Mouse (Mus musculus): ENCODE results near the gene Slc40a1. TPM values are rescaled to one million over a fixed set of nuclear protein-coding genes. Genes with fewer than 3 reads are reported as not detected.

Slc40a1 gene
- polyA plus RNA-seq, 1 experiment from 2014 or later = 90.9 TPM

DNA sequence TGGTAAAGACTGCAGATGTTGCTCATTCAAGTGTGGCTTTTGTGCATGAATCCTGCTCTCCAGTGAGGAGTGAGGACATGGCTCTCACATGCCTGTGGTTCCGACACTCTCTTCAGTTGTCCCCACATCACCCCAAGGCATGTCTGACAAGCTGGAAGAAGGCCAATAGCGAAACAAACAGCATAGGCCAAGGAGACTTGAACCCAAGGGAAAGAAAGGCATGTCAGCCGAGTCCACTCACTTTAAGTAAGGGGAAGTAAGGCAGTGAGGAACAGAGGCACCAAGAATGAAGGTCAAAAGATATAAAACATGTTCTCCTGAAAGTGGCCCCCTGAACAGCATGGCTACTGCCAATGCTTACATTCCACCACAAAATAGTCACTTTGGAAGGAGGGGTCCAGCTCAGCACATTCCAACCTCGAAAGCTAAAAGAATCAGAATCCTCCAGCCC lies 61.7 kb downstream of the Slc40a1 start:
- Histone ChIP-seq H3K9ac (no peak overlapping the region), H3K36me3 (no peaks in the 10 kb centered on the region), H3K9me3 (replicated peaks) (peaks cover 3% of the 10 kb centered on the region; the same call in 1 of the 2 replicates), H3K4me2 (no peak overlapping the region), H3K4me1 (replicated peaks) (peaks cover 20% of the 10 kb centered on the region), H3K4me3 (replicated peaks) (no peak overlapping the region), H3K27ac (no peak overlapping the region), H3K27me3 (no peaks in the 10 kb centered on the region)
- DNase-seq (no peak), ATAC-seq (ENCODE audit: low read depth) (no peak)
- 59% methylated on average over 4 of the region's 4 CpGs for WGBS (ENCODE audit: insufficient replicate concordance)

DNA sequence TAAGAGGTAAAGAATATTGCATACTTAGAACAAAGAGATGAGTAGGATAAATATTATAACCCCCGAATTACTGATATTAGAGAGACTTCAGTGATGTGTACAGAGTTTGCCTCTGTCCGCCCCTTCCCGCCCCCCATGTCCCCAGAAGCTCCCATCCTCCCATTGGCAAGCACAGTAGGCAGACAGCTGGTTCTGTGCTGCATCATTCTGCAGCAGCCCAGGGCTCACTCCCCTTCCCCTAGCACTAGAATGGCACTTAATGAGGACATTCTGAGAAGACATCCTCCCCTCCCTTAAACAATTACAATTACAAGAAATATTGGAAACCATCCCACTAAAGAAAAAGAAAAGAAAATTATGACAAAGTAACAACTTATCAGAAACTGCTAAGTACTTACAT lies 62.7 kb downstream of the Slc40a1 start:
- H3K9ac ChIP-seq = no peak overlapping the region
- H3K4me3 ChIP-seq (replicated peaks) = no peak overlapping the region
- no peaks in the 10 kb centered on the region for H3K36me3 ChIP-seq
- no peak for ATAC-seq (ENCODE audit: low read depth)
- no peak for DNase-seq
- 72% methylated on average over 3 of the region's 3 CpGs for WGBS (ENCODE audit: insufficient replicate concordance)
- peaks cover 3% of the 10 kb centered on the region; the same call in 1 of the 2 replicates for H3K9me3 ChIP-seq (replicated peaks)
- no peak overlapping the region for H3K4me2 ChIP-seq
- peaks cover 20% of the 10 kb centered on the region for H3K4me1 ChIP-seq (replicated peaks)
- H3K27ac ChIP-seq = no peak overlapping the region
- H3K27me3 ChIP-seq = no peaks in the 10 kb centered on the region

DNA sequence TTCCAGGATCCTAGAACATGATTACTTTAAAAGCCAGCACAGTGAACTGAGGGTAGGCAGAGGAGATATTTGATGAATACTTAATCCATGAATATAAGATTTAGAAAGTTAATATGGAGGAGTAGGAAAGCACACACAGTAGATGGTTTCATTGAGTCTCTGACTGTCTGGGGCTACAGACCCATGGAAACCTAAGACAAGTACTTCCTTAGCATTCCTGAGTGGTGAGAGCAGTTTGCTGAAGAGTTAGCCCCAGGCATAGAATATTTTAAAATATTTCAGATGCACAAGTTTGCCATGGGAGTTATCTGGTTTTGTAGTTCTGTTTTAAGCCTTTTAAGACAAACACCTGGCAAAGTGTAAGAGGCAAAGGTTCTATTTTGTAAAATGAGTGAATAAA lies 65.2 kb downstream of the Slc40a1 start:
- DNase-seq (no peak), ATAC-seq (ENCODE audit: low read depth) (no peak)
- H3K4me1 ChIP-seq (replicated peaks) = peaks cover 18% of the 10 kb centered on the region
- H3K36me3 ChIP-seq = no peaks in the 10 kb centered on the region
- H3K27me3 ChIP-seq = no peaks in the 10 kb centered on the region
- H3K27ac ChIP-seq = no peak overlapping the region
- H3K4me3 ChIP-seq (replicated peaks) = no peak overlapping the region
- H3K9me3 ChIP-seq (replicated peaks) = peaks cover 3% of the 10 kb centered on the region; the same call in 1 of the 2 replicates
- no peak overlapping the region for H3K4me2 ChIP-seq
- no peak overlapping the region for H3K9ac ChIP-seq

DNA sequence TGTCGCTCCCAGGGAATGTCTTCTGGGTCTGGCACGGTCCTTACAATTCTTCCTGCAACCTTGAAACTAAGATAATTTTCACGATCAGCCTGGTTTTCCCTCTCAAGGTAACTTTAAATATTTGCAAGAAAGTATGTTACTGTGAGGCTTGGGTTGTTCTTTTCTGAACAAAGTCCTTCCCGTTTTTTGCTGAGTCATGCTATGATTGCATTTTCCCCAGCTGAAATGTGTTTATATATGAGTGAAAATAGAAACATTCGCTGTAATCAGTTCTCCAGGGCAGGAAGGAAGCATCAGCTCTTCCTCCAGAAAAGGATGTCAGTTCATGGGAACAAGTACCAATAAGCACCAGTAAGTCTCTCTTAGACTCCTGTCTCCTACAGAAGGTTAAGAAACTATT lies 66.0 kb downstream of the Slc40a1 start:
- 29% methylated on average over 5 of the region's 5 CpGs for WGBS (ENCODE audit: insufficient replicate concordance)
- no peak overlapping the region for H3K9ac ChIP-seq
- no peaks in the 10 kb centered on the region for H3K36me3 ChIP-seq
- ATAC-seq (ENCODE audit: low read depth) (peak; percentile 41; the same call in 1 of the 2 replicates), DNase-seq (peak; percentile 17)
- H3K9me3 ChIP-seq (replicated peaks) = peaks cover 3% of the 10 kb centered on the region; the same call in 1 of the 2 replicates
- H3K4me1 ChIP-seq (replicated peaks) = peaks cover 15% of the 10 kb centered on the region
- no peak overlapping the region for H3K4me2 ChIP-seq
- no peak overlapping the region for H3K4me3 ChIP-seq (replicated peaks)
- H3K27ac ChIP-seq = peak overlapping the region; percentile 48
- H3K27me3 ChIP-seq = no peaks in the 10 kb centered on the region

Other genes with a start within 250 kb of the Slc40a1 start
- 60.4 and 66.7 TPM in 2 replicates for gene Wdr75, start 131.4 kb downstream of the Slc40a1 start, polyA plus RNA-seq (2015; fragmentation: Nextera tagmentation; extraction: Ambion mirVana)
- gene Gm5269, start 36.2 kb downstream of the Slc40a1 start, polyA plus RNA-seq (2015; fragmentation: Nextera tagmentation; extraction: Ambion mirVana) = not detected in 2 replicates
- gene Dnah7b, start 139.8 kb upstream of the Slc40a1 start, polyA plus RNA-seq (2015; fragmentation: Nextera tagmentation; extraction: Ambion mirVana) = 0.05 and 0.08 TPM in 2 replicates

Data from liver, embryonic 13.5 days (tissue).